Mouse (Mus musculus) left cerebral cortex, postnatal 10 days (tissue): ENCODE measurements at regions not wholly inside any gene's neighbourhood (a gene's known extent, or its start where the extent isn't known, plus 50 kb on each side); places are given as distances from the start of the nearest gene placed in this dataset.

Experiments used
- DNase-seq, 2 experiments: peaks; one replicate each; pipeline ENCODE4 v3.0.0; 2021 to 2022; ENCODE audit warnings: low spot score in 2 of 2, mixed read lengths in 1 of 2; ENCODE audit errors: extremely low spot score in 1 of 2
- intact Hi-C: fragments of 180-260 bp; cut with DNase I; formaldehyde crosslinking; loops from one replicate; pipeline ENCODE4 v1.15.1; 2025

DNA sequence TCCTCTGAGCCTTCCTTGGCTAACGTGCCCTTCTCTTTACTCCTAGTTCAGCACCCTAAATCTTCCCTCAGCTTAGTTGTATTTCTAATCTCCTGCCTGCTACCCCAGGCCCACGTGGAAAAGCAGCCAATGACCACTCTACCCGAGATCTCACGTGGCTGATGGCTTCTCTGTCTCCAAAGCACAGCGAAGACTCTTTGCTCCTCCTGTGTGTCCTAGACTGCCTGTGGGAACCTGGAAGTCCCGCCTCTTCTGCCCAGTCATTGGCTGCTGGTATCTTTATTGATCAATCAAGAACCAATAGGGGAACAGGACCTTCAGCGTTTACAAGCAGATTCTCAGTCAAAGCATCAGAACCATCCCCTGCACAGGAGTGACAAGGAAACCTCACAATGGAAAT, 54.8 kb downstream of the Gm19935 start:
- intact Hi-C loops = no loop called here
- no peak for DNase-seq

DNA sequence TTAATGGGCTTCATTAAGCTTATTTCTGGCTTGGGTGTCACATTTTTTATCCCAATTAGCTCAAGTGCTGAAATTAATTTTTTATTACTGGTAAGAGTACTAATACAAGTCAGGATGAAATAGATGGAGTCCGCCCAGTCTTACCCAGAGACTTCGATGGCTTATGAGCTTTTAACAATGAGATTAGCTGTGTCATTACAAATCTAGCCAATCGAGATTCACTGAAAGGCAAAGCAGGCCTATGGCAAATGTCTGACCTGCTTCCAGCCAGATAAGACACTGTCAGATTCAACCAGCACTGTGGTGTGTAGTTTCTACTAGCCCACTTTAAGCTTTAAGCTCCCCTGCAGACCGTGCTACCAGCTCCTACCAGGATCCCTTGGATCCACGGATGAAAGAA, 55.2 kb downstream of the Gm19935 start:
- no peak for DNase-seq
- intact Hi-C loops = no loop called here

DNA sequence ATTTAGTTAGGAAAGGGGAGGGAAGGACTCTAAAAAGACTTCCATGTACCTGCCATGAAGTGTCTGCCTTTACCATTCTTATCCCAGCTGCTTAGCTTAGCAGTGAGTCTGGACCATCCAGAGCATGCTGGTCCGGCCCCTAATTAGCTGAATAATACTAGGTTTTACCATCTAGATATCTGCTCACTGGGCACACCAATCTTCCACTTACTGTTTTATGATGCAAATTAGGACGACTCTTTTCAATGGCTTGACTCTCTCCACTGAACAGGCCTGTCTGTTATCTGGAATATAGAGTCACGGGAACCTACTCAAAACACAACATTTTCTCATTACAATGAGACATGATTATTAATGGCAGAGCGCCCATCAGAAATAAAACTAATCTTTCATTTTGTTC, 55.7 kb downstream of the Gm19935 start:
- intact Hi-C loops = no loop called here

DNA sequence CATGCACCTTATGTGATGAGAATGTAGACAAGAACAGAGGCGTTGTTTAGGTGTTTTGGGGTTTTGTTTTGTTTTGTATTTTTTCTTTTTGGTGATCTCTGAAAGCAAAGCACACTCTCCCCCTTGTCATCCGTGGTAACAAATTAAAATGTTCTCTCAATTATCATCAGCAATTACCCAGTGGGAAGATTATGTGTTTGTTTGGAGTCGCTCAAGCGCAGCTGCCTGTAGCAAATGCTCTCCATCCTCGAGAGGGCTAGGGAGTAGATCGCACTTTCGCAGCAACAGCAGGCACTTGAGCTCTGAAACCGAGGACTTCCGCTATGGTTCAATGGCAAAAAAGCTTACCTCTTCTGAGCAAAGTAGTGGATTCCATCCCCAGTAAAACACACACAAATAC, 57.7 kb downstream of the Gm19935 start:
- DNase-seq = no peak
- intact Hi-C loops = no loop called here

More for the DNA sequence above, 55.7 kb downstream of the Gm19935 start:
- no peak for DNase-seq

DNA sequence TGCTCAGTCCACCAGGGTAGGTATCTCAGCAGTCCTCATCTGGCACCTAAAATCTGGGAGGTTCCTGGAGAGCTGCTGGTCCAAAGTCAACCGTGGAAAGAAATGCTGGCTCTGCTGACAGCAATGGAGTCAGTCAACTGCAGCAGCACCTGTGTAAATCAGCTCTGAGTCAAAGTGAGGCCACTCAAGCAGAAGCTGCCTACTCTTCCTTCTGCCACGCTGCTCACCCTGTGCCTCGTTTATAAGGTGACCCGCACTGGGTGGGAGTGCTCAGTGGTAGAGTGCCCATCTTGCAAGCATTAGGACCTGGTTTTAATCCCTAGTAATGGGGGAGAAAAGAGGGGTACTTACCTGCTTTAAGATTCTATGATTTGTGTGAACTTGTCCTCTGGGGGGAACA, 62.2 kb downstream of the Gm19935 start:
- no peak for DNase-seq
- intact Hi-C loops = no loop called here

DNA sequence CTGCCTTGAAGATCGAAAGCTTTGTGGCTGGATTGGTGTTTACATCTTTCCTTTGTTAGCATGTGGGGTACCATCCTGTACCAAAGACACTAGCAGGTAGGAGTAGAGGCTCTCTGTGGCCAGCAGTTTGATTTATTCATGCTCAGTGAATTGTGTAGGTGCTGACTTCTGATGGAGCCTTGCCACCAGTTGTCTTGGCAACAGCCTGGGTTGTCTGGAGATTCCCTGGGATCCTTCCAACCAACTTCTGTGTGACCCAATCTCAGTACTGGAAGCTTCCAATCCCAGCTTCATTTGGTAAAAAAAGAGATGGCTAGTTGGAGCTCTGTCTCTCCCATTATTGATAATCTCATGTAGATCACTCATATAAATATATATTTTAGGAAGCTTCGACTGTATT, 73.6 kb downstream of the Gm19935 start:
- intact Hi-C loops = no loop called here
- DNase-seq = no peak

DNA sequence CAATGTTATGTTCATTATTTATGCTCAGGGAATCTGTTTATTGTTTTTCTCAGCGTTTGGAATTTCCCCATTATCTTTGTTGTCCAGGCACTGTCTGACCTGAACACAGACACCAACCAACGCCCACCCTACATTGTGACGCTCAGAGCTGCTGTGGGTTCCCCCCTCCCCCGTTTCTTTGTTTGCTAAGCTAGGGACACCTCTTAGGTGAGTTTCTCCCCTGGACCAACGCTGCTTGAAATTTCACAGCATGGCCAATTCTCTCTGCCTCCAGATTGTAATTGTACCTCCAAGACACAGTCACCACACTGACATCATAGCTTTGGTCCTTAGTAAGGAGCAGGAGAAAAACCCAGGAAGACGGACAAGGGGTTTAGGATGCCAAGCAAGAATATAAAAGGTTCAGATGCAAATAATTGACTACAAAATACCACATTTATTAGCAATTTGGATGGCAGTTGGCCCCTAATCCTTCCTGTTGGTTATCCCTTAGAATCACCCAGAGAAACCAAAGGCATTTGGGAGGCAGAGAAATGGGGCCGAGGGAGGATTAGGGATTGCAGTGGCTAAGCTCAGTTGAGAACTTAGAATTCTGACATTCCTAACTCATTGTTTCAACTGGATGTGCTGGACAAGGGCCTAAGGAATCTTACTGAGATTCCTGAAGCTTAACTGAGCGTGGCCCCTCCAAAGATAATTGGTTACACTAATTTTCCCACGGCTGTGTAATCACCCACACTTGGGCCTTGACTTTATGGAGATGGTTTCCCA, 76.0 kb downstream of the Gm19935 start:
- DNase-seq = no peak
- intact Hi-C loops = no loop called here

DNA sequence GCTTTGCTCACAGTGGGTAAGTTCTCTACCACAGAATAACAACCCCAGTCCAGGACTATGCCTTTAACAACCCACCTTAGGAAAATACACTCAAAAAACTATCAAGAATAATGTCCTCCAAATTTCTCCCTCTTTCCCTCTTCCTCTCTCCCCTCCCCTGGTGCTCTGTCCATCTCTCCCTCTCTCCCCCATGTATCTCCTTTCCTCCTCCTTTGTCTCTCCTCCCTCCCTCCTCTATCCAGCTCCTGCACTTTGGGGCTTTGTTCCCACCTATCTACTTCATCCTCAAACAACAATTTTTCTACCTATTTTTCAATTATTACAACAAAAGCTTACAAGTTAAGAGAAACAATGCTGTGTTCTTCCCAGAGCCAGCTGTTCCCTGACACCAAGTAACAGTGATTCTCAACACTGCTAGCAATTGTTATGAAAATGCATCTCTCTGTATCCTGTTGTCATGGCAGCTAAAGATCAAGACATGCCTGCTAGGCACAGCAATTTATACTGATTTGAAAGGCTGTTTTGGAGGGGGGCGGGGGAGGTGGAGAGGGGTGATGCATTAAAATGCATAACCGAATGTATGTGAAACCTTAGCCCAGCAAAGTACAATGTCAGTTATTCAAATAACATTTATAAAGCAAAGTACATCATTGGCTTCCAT, 76.8 kb downstream of the Gm19935 start:
- intact Hi-C loops = no loop called here
- DNase-seq = no peak

DNA sequence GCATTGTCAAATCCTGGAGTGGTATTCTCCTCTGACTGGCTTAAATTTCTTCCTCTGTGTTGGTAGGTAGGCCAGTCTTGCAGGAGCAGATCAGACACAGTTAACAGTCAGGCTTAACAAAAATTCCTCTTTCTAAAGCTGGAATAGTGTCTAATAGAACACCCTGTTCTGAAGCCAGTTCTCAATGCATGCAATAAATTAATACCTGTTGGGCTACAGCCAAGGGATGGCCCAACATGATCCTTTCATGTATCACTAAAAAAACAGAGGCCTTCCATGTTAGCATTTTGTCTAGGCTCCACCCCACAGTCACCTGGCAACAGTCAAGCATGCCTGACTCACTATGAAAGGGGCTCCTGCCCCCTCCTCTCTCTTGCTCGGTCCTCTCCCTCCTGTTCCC, 89.2 kb downstream of the Gm19935 start:
- DNase-seq = no peak
- intact Hi-C loops = no loop called here

DNA sequence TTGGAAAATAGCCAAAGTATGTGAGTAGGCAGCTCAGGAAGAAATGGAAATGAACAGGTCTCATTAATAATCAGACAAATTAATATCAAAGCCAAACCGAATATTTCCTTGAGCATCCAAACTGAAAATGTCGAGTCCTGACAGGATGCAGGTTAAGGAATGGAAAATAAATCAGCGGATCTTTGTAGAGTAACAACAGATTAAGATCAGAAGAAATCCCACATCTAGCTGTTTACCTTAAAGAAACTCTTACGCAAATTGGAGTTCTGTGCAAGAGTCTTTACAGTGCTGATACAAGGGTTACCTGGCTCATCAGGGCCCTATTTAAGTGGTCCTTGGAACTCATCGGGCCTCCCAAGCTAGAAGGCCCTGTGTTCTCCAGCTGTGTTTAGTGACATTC, 92.0 kb downstream of the Gm19935 start:
- intact Hi-C loops = no loop called here
- DNase-seq = no peak

DNA sequence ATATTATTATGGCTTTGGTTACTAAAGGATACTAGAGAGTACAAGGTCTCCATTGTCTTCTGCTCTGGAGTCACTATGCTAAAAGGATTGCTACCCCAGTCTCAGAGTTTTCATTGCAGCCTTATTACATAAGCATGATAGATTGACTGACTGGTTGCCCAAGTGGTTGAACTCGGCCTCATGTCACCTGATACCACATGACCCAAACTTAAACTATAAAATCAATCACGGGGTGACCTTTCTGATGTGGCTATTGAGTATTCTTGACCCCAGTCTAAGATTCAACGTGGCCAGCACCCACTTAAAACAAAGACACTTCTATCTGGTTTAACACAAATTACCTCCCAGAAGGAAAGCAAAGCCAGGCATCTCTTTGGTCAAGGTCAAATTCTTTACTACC, 100.8 kb downstream of the Gm19935 start:
- intact Hi-C loops = no loop called here
- no peak for DNase-seq

DNA sequence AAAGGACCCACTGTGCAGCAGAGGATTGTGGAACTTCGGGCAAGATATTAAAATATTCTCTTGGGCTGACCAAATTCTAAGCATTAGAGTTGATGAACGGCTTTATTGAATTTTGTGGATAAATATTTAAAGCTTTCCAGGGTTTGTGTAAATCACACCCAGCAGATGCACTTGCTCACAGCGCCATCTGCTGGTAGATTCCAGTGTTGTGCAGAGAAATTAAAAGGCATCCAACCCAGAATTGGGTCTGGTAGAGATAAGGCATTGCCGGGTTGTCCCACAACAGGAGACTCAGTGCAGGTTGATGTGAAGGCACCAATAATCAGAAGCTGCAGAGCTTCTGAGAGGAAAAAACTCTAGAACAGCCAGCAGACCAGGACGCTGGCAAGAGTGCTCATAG, 108.7 kb downstream of the Gm19935 start:
- peak; percentile 63 to 66 for DNase-seq
- intact Hi-C loops = loop anchor here (2.0 to 5.0 kb wide), 3 partner anchors 84 to 858 kb away; no protein-coding TSS in a partner anchor

DNA sequence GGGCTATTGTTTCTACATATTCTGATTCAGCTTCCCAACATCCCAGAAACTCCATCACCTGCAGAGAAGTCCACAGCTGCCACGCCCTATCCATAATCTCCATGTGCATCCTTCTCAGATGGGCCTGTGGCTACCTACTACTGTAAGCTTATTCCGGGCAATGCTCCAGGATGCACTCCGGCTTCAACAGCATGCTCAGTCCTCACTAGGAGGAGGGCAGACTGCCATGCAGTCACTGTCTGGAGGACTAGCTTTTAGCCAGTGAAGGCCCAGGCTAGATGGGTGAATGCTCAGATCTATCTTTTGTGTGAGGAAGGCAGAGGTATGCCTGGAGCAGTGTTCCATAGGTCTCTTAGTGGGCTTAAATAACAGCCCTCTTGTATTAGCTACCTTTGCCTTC, 124.7 kb downstream of the Gm19935 start:
- intact Hi-C loops = no loop called here
- DNase-seq = no peak

DNA sequence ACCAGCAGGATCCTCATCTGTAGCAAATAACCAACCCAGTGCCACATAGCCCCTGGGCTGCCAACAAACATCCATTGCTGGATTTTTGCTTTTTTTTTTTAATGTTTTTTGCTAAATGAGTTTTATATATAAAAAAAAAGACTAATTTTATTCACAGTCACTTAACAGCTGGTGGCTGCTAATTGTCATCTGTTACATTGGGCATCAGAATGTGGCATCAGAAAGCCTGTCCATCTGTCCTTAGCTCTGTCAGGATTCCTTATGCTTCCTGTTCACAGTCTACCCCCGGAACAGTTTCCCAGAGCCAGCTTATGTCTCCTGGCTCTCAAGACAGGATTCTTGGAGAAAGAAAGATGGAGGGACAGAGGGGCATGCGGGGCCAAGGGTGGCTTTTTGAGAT, 132.1 kb downstream of the Gm19935 start:
- intact Hi-C loops = no loop called here
- no peak for DNase-seq

DNA sequence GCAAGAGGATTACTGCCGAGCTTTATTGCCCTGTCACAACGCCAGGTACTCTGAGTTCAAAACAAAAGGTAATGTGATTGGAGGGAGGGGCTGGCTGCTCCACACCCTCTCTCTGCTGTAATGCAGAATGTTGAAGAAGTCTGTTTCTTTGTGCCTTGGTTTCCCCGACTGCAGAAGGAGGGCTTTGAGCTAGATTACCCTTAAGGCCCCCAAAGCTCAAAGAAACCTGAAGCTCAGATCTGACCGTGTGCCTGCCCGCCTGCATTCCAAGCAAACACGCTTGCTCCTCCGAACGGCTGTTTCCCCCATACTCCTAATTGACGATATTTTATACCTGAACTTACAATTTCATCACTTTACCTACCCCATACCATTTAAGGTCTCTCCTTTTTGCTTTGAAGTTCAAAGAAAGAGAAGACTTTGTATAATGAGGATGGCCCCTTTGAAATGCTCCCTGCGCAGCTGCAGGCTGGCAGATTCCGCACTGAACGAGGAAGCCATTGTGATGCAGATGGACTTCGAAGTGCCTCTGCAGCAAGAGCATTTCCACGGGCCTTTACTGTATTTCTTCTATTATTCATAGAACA, 146.6 kb downstream of the Gm19935 start:
- DNase-seq = no peak
- intact Hi-C loops = no loop called here

DNA sequence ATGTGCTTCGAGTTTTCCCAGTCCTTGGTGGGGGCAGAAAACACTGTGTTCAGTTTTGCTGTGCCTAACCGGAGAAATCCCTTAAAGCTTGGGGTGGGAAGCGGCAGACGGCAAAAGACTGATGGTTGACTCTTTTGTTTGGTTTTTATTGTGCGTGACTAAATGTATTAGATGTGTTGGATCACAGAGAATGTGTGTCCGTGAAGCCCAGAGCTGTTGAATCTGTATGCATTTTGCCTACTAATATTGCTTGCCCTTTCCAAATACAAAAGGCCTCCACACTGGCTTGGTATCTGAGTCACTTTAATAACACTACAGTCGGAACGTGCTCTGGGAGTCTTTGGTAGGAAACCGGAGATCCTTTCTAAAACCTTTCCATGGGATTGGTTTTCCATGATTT, 147.8 kb downstream of the Gm19935 start:
- no peak for DNase-seq
- intact Hi-C loops = no loop called here

DNA sequence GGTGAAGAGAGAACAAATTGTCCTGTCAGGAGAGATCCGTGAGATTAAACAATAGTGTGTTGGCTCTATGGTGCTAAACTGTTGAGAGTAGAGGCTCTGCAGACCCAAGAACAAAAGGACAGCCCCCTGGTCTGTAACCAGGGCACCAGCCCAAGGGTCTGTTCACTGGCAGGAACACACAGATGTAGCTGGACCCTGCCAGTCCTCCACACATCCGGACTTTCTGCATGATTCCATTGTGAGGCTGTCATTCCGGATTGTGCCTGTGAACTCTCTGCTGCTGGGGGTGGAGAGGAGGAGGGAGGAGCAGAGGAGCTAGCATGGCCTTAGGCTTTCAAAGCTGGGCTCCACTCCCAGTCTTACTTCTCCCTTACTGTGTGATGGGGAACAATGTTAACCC, 158.1 kb downstream of the Gm19935 start:
- DNase-seq = no peak
- intact Hi-C loops = loop anchor here (5.0 kb wide), 2 partner anchors 312 to 812 kb away; partner anchors contain the start of gene Tox3

DNA sequence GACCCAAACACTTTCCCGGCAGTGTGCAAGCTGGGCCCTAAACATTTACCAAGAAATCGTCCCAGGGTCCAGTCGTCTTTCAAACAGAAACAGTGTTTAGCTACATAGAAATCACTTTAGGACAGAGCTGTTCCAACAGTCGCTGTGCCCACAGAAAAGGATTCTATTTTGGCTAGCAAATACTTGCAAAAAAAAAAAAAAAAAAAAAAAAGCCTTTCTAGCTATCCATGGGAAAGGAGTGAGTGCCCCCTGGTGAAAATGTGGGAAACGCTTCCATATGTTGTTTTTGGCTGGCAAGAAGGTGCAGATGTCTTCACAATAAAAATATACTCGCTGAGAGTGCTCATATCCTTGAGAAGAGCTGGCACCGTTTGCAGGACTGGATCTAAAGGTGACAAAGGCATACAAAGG, 159.5 kb downstream of the Gm19935 start:
- intact Hi-C loops = loop anchor here (2.0 to 5.0 kb wide), 3 partner anchors 310 to 810 kb away; partner anchors contain the start of gene Tox3
- peak; percentile 53 to 72 for DNase-seq

DNA sequence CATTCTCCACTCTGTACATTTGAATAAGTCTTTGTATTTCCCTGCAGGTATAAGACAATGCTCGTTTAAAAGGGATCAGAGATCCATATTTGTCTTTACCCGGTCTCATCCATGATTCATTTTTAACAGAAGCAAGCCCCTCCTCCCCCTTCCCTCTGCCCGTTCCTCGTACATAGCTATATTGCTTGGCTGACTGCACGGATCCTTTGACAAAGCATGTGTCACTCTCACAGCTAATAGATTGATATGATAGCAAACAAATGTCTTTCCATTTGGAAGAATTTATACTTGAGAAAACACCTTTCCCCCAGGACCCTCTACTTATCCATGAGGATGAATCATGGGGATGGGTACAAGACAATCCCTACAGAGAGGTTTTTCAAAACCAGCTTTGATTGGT, 160.1 kb downstream of the Gm19935 start:
- DNase-seq = no peak
- intact Hi-C loops = loop anchor here (2.0 to 5.0 kb wide), 3 partner anchors 310 to 810 kb away; partner anchors contain the start of gene Tox3
